Comparison of ENCODE assay signal across 12 mouse cellular contexts in the genomic region with DNA sequence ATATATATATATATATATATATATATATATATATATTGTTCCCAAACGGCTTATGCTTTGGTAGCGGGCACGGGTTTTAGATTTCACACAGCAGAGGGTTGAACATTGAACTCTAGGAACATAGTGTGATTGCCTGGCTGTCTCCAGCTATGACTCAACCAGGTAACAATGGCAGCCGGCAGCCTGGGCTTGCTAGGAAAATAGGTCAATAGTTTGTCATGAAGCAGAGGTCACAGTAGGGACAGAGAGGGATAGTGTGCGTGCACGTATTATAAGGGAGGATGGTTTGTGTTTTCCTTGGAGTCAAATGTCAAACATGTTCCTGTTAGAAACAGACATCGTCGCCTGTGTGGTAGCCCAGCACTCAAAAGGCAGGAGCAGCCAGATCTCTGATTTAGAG.
A peak's percentile ranks its signal among the peaks of the same experiment; 100 is the strongest.
DNase-seq lines count a peak whose midpoint lies in the region; ATAC-seq lines count a peak whose summit lies in the region.
"Had no signal": no experiment of that assay in that cellular context is flagged by ENCODE, and none has a peak within 500 bp of the region (broad histone marks: within the 10 kb centered on the region; RNA-seq: fewer than 3 reads in every experiment).

No protein-coding gene starts in this region.

- H3K9ac ChIP-seq in liver, embryonic 15.5 days: no peak overlapping the region
- H3K9ac ChIP-seq in forebrain, embryonic 16.5 days (replicated peaks; ENCODE audit: low read depth, low read length): no peak overlapping the region
- no peak overlapping the region for H3K9ac ChIP-seq in midbrain, embryonic 15.5 days
- H3K9ac ChIP-seq: limb, embryonic 12.5 days had no signal

- DNase-seq in kidney, adult 18-20 months: peak; percentile 25
- no peak for DNase-seq in kidney, adult 11 months
- peak; percentile 29 for DNase-seq in adrenal gland, postnatal 10 days
- DNase-seq in embryo, embryonic 11 days: peak; percentile 46
- DNase-seq in right cerebral cortex, postnatal 10 days (ENCODE audit: low spot score in 2 of 2): no peak
- DNase-seq: cerebellum, adult 11-12 months had no signal

- peaks cover 36% of the 10 kb centered on the region for H3K4me1 ChIP-seq in liver, embryonic 15.5 days (replicated peaks)
- H3K4me1 ChIP-seq in forebrain, embryonic 16.5 days (replicated peaks; ENCODE audit: control insufficient read depth, insufficient read depth, low read length): peaks cover 21% of the 10 kb centered on the region
- H3K4me1 ChIP-seq in midbrain, embryonic 15.5 days: peaks cover 21% of the 10 kb centered on the region

- no peaks in the 10 kb centered on the region for H3K9me3 ChIP-seq in liver, embryonic 15.5 days (replicated peaks)
- no peaks in the 10 kb centered on the region for H3K9me3 ChIP-seq in forebrain, embryonic 16.5 days (ENCODE audit: control insufficient read depth, low read length)
- no peaks in the 10 kb centered on the region for H3K9me3 ChIP-seq in midbrain, embryonic 15.5 days
- H3K9me3 ChIP-seq: hindbrain, embryonic 10.5 days; limb, embryonic 12.5 days; megakaryocyte, embryonic 14.5 days had no signal

- no peaks in the 10 kb centered on the region for H3K36me3 ChIP-seq in liver, embryonic 15.5 days (replicated peaks)
- H3K36me3 ChIP-seq in forebrain, embryonic 16.5 days (ENCODE audit: control insufficient read depth, insufficient read depth): no peaks in the 10 kb centered on the region
- no peaks in the 10 kb centered on the region for H3K36me3 ChIP-seq in midbrain, embryonic 15.5 days (replicated peaks)

- H3K27ac ChIP-seq in liver, embryonic 15.5 days (replicated peaks): peak overlapping the region; percentile 24; the same call in 1 of the 2 replicates
- H3K27ac ChIP-seq in forebrain, embryonic 16.5 days (ENCODE audit: low read length): no peak overlapping the region
- no peak overlapping the region for H3K27ac ChIP-seq in midbrain, embryonic 15.5 days
- H3K27ac ChIP-seq: hindbrain, embryonic 10.5 days; limb, embryonic 12.5 days had no signal

- peak; percentile 75 for ATAC-seq in liver, embryonic 15.5 days (ENCODE audit: insufficient read depth)
- no peak for ATAC-seq in forebrain, embryonic 16.5 days
- no peak for ATAC-seq in midbrain, embryonic 15.5 days (replicated peaks)

- no peaks in the 10 kb centered on the region for H3K27me3 ChIP-seq in liver, embryonic 15.5 days
- H3K27me3 ChIP-seq in forebrain, embryonic 16.5 days (replicated peaks; ENCODE audit: control insufficient read depth, insufficient read depth, low read length): no peaks in the 10 kb centered on the region
- H3K27me3 ChIP-seq in midbrain, embryonic 15.5 days (replicated peaks): no peaks in the 10 kb centered on the region
- H3K27me3 ChIP-seq: limb, embryonic 12.5 days had no signal

- H3K4me3 ChIP-seq in liver, embryonic 15.5 days (replicated peaks): no peak overlapping the region
- no peak overlapping the region for H3K4me3 ChIP-seq in forebrain, embryonic 16.5 days (replicated peaks; ENCODE audit: low read length)
- no peak overlapping the region for H3K4me3 ChIP-seq in midbrain, embryonic 15.5 days
- H3K4me3 ChIP-seq: hindbrain, embryonic 10.5 days; limb, embryonic 12.5 days; megakaryocyte, embryonic 14.5 days had no signal

- H3K4me2 ChIP-seq in liver, embryonic 15.5 days: no peak overlapping the region
- no peak overlapping the region for H3K4me2 ChIP-seq in forebrain, embryonic 16.5 days (ENCODE audit: low read length)
- H3K4me2 ChIP-seq in midbrain, embryonic 15.5 days: no peak overlapping the region
- H3K4me2 ChIP-seq: limb, embryonic 12.5 days had no signal

- 64% methylated on average over 8 of the region's 8 CpGs for WGBS in liver, embryonic 15.5 days (ENCODE audit: insufficient replicate concordance)
- 47% methylated on average over 8 of the region's 8 CpGs for WGBS in forebrain, embryonic 16.5 days
- 53% methylated on average over 8 of the region's 8 CpGs for WGBS in midbrain, embryonic 15.5 days

Comparison
In these comparisons a context has a peak if more than half of its experiments do, and no peak if none do; other contexts are left out.
1. DNase-seq: peak in kidney, adult 18-20 months (single experiment), adrenal gland, postnatal 10 days (single experiment) and embryo, embryonic 11 days (single experiment); none in kidney, adult 11 months (single experiment) and right cerebral cortex, postnatal 10 days (0 of 2).